Mouse (Mus musculus) neural tube, embryonic 12.5 days (tissue): ENCODE measurements around the gene Coro1c. TPM values are rescaled to one million over a fixed set of nuclear protein-coding genes. Genes with fewer than 3 reads are reported as not detected.
A peak's percentile ranks its signal among the peaks of the same experiment; 100 is the strongest.

Source experiments
- ATAC-seq: fragments of 200-750 bp; cut with Nextera tagmentation; 2 replicates; pipeline ENCODE4 v1.8.0; 2017; ENCODE audit warnings: low read depth, mild to moderate bottlenecking, moderate TSS enrichment, moderate library complexity; ENCODE audit not compliant: low FRiP score
- H3K27ac ChIP-seq: fragments of 300-500 bp; sonication (generic); 2 replicates; pipeline ENCODE4 v1.5.1; 2016
- H3K27me3 ChIP-seq: fragments of 300-500 bp; sonication (generic); replicated peaks from 2 replicates; pipeline ENCODE4 v1.6.1; 2016; ENCODE audit warnings: mild to moderate bottlenecking
- H3K36me3 ChIP-seq: fragments of 300-500 bp; sonication (generic); 2 replicates; pipeline ENCODE4 v1.6.1; 2016; ENCODE audit warnings: mild to moderate bottlenecking
- H3K4me1 ChIP-seq: fragments of 300-500 bp; sonication (generic); 2 replicates; pipeline ENCODE4 v1.6.1; 2016
- H3K4me2 ChIP-seq: fragments of 300-500 bp; sonication (generic); replicated peaks from 2 replicates; pipeline ENCODE4 v1.6.1; 2016; ENCODE audit warnings: mild to moderate bottlenecking
- H3K4me3 ChIP-seq: fragments of 300-500 bp; sonication (generic); 2 replicates; pipeline ENCODE4 v1.5.1; 2016
- H3K9ac ChIP-seq: fragments of 300-500 bp; sonication (generic); 2 replicates; pipeline ENCODE4 v1.6.1; 2016; ENCODE audit warnings: mild to moderate bottlenecking
- H3K9me3 ChIP-seq: fragments of 300-500 bp; sonication (generic); 2 replicates; pipeline ENCODE4 v1.6.1; 2016; ENCODE audit warnings: mild to moderate bottlenecking
- WGBS: fragments of 180-500 bp; shearing (Covaris S2); methylation state at CpG from one replicate; pipeline ENCODE4 v1.1.7; 2016; 5-methylcytosine and 5-hydroxymethylcytosine counted together
- polyA plus RNA-seq: library from polyadenylated mRNA; unstranded; fragments of >200 nt; fragmentation: Nextera tagmentation; extraction: Ambion mirVana; gene quantifications from 2 replicates; pipeline ENCODE4 v1.2.1, GENCODE M21; 2016

Coro1c gene
- polyA plus RNA-seq, 1 experiment from 2014 or later = 292 TPM

GRCm38 (mm10) chr5:113878943-113879617, 29.5 kb downstream of the Coro1c start:
- Histone ChIP-seq H3K36me3 (peaks cover 51% of the 10 kb centered on the region), H3K9me3 (no peaks in the 10 kb centered on the region), H3K4me3 (no peak overlapping the region), H3K4me1 (peaks cover 66% of the 10 kb centered on the region), H3K27ac (no peak overlapping the region), H3K9ac (no peak overlapping the region), H3K4me2 (no peak overlapping the region), H3K27me3 (no peaks in the 10 kb centered on the region)
- ATAC-seq = no peak
- WGBS = 93% methylated on average over 17 of the region's 17 CpGs

GRCm38 (mm10) chr5:113877565-113877964, 31.0 kb downstream of the Coro1c start:
- peaks cover 66% of the 10 kb centered on the region for H3K4me1 ChIP-seq
- H3K9ac ChIP-seq = no peak overlapping the region
- no peaks in the 10 kb centered on the region for H3K27me3 ChIP-seq
- 63% methylated on average over 3 of the region's 3 CpGs for WGBS
- no peak for ATAC-seq
- peaks cover 51% of the 10 kb centered on the region for H3K36me3 ChIP-seq
- H3K9me3 ChIP-seq = no peaks in the 10 kb centered on the region
- H3K4me3 ChIP-seq = no peak overlapping the region
- no peak overlapping the region for H3K4me2 ChIP-seq
- no peak overlapping the region for H3K27ac ChIP-seq

- H3K27ac ChIP-seq = no peak overlapping the region
- H3K9me3 ChIP-seq = no peaks in the 10 kb centered on the region
- peaks cover 41% of the 10 kb centered on the region for H3K36me3 ChIP-seq
- H3K4me1 ChIP-seq = peaks cover 66% of the 10 kb centered on the region
- H3K4me2 ChIP-seq = no peak overlapping the region
- H3K9ac ChIP-seq = no peak overlapping the region
- H3K4me3 ChIP-seq = no peak overlapping the region
- 84% methylated on average over 7 of the region's 7 CpGs for WGBS
- H3K27me3 ChIP-seq = no peaks in the 10 kb centered on the region
- no peak for ATAC-seq
Observed at GRCm38 (mm10) chr5:113876176-113876575, 32.4 kb downstream of the Coro1c start.

GRCm38 (mm10) chr5:113875625-113876024, 32.9 kb downstream of the Coro1c start:
- Histone ChIP-seq H3K4me2 (no peak overlapping the region), H3K4me3 (no peak overlapping the region), H3K4me1 (peaks cover 71% of the 10 kb centered on the region), H3K9me3 (no peaks in the 10 kb centered on the region), H3K36me3 (peaks cover 36% of the 10 kb centered on the region), H3K27me3 (no peaks in the 10 kb centered on the region), H3K27ac (peak overlapping the region; percentile 47; the same call in 1 of the 2 replicates), H3K9ac (no peak overlapping the region)
- WGBS = 87% methylated on average over 4 of the region's 4 CpGs
- ATAC-seq = no peak

GRCm38 (mm10) chr5:113874063-113875024, 34.2 kb downstream of the Coro1c start:
- Histone ChIP-seq H3K9ac (peak overlapping the region; percentile 47), H3K27me3 (no peaks in the 10 kb centered on the region), H3K36me3 (peaks cover 23% of the 10 kb centered on the region), H3K4me2 (peak overlapping the region; percentile 52), H3K9me3 (no peaks in the 10 kb centered on the region), H3K4me1 (peaks cover 84% of the 10 kb centered on the region), H3K4me3 (no peak overlapping the region), H3K27ac (peak overlapping the region; percentile 99)
- no peak for ATAC-seq
- WGBS = 42% methylated on average over 19 of the region's 19 CpGs

GRCm38 (mm10) chr5:113872936-113873912, 35.3 kb downstream of the Coro1c start:
- peaks cover 87% of the 10 kb centered on the region for H3K4me1 ChIP-seq

GRCm38 (mm10) chr5:113871903-113872548, 36.5 kb downstream of the Coro1c start:
- Histone ChIP-seq H3K27me3 (no peaks in the 10 kb centered on the region), H3K4me2 (peak overlapping the region; percentile 4; the same call in 1 of the 2 replicates), H3K27ac (peak overlapping the region; percentile 99), H3K9me3 (no peaks in the 10 kb centered on the region), H3K4me1 (peaks cover 90% of the 10 kb centered on the region), H3K36me3 (peaks cover 16% of the 10 kb centered on the region), H3K9ac (0 out of 2 replicates have a peak overlapping the region, but pooled peaks have one; percentile 26), H3K4me3 (no peak overlapping the region)
- ATAC-seq = 0 out of 2 replicates have a peak, but pooled peaks have one; percentile 3
- WGBS = 64% methylated on average over 7 of the region's 7 CpGs

More at GRCm38 (mm10) chr5:113872936-113873912, 35.3 kb downstream of the Coro1c start:
- peak; percentile 82 for ATAC-seq
- no peaks in the 10 kb centered on the region for H3K9me3 ChIP-seq
- no peaks in the 10 kb centered on the region for H3K27me3 ChIP-seq
- peak overlapping the region; percentile 52 for H3K4me2 ChIP-seq
- H3K9ac ChIP-seq = peak overlapping the region; percentile 47
- no peak overlapping the region; the same call in 1 of the 2 replicates for H3K4me3 ChIP-seq
- peaks cover 16% of the 10 kb centered on the region for H3K36me3 ChIP-seq
- WGBS = 2% methylated on average over 15 of the region's 15 CpGs
- peak overlapping the region; percentile 99 for H3K27ac ChIP-seq

GRCm38 (mm10) chr5:113870393-113871040, 38.0 kb downstream of the Coro1c start:
- 37% methylated on average over 21 of the region's 21 CpGs for WGBS
- peak overlapping the region; percentile 99 for H3K27ac ChIP-seq
- no peaks in the 10 kb centered on the region for H3K27me3 ChIP-seq
- no peak overlapping the region for H3K4me3 ChIP-seq
- peak overlapping the region; percentile 36; the same call in 1 of the 2 replicates for H3K9ac ChIP-seq
- ATAC-seq = no peak
- peaks cover 79% of the 10 kb centered on the region for H3K4me1 ChIP-seq
- no peaks in the 10 kb centered on the region for H3K9me3 ChIP-seq
- H3K4me2 ChIP-seq = no peak overlapping the region
- peaks cover 6% of the 10 kb centered on the region for H3K36me3 ChIP-seq

GRCm38 (mm10) chr5:113869132-113869531, 39.4 kb downstream of the Coro1c start:
- Histone ChIP-seq H3K4me3 (no peak overlapping the region), H3K9me3 (no peaks in the 10 kb centered on the region), H3K27ac (peak overlapping the region; percentile 23; the same call in 1 of the 2 replicates), H3K36me3 (peaks cover 16% of the 10 kb centered on the region), H3K4me2 (peak overlapping the region; percentile 20; the same call in 1 of the 2 replicates), H3K9ac (no peak overlapping the region), H3K27me3 (no peaks in the 10 kb centered on the region), H3K4me1 (peaks cover 67% of the 10 kb centered on the region)
- 16% methylated on average over 11 of the region's 11 CpGs for WGBS
- peak; percentile 34; the same call in 1 of the 2 replicates for ATAC-seq

- peaks cover 43% of the 10 kb centered on the region for H3K36me3 ChIP-seq
- no peak overlapping the region for H3K4me3 ChIP-seq
- H3K27me3 ChIP-seq = no peaks in the 10 kb centered on the region
- 92% methylated on average over 6 of the region's 6 CpGs for WGBS
- H3K9me3 ChIP-seq = no peaks in the 10 kb centered on the region
- no peak overlapping the region for H3K4me2 ChIP-seq
- H3K4me1 ChIP-seq = peaks cover 34% of the 10 kb centered on the region
- no peak overlapping the region for H3K27ac ChIP-seq
- ATAC-seq = no peak
- H3K9ac ChIP-seq = no peak overlapping the region
Observed at GRCm38 (mm10) chr5:113864992-113865391, 43.6 kb downstream of the Coro1c start.
